Mouse (Mus musculus) kidney, postnatal 25 days (tissue): Measurements from ENCODE around the gene 1110057P08Rik.
"Not testable (repeated sequence)": the region's sequence is repeated elsewhere in the genome, so short reads cannot be mapped to it uniquely, and the experiment has no call there.

Experiments used
- DNase-seq, 2 experiments: peaks; one replicate each; pipeline ENCODE4 v3.0.0; 2021; ENCODE audit warnings: mixed read lengths in 2 of 2

1110057P08Rik gene

DNA sequence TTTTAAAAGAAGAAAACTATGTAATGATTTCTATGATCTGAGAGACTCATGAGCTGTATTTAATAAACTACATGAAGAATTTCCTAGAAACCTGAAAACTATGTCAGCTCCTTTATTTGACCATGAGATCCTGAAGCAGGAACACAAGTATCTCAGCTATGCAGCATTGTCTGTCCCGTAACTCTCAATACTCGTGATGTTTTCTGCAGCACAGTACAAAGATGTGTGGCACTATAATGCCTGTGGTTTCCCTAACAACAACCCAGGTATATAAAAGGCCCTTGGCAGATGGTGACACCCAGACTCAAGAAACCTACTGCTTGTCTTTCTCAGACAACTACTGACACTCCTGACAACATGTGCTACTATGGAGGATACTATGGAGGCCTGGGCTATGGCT lies at the start of gene 1110057P08Rik:
Gene 1110057P08Rik, plus strand, starts transcription at position 301 of the 400 bp plus-strand sequence.
- DNase-seq = no peak

DNA sequence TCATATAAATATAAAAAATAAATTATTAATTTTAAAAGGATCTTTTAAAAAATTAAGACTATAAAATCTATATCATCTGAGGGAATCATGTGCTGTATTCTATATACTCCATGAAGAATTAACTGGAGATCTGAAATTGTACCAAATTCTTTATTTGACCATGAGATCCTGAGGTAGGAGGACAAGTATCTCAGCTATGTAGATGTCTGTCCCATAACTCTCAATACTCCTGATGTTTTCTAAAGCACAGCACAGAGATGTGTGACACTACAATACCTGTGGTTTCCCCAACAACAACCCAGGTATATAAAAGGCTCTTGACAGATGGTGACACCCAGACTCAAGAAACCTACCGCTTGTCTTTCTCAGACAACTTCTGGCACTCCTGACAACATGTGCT lies 34.0 kb upstream of the 1110057P08Rik start, which contains the start of gene Gm6358:
Gene Gm6358, plus strand, starts transcription at position 301 of the 400 bp plus-strand sequence.
- no peak for DNase-seq

DNA sequence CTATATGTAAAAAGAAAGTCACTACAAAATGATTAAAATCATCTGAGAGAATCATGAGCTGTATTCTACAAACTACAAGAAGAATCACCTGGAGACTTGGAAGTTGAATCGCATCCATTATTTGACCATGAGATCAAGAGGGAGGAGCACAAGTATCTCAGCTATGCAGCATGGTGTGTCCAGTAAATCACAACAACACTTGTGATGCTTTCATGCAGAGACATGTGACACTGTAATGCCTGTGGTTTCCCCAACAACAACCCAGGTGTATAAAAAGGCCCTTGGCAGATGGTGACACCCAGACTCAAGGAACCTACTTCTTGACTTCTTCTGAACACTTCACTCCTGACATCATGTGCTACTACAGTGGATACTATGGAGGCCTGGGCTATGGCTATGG lies 23.7 kb upstream of the 1110057P08Rik start, which contains the start of gene Gm10061:
Gene Gm10061, plus strand, starts transcription at position 301 of the 400 bp plus-strand sequence.
- DNase-seq = no peak

DNA sequence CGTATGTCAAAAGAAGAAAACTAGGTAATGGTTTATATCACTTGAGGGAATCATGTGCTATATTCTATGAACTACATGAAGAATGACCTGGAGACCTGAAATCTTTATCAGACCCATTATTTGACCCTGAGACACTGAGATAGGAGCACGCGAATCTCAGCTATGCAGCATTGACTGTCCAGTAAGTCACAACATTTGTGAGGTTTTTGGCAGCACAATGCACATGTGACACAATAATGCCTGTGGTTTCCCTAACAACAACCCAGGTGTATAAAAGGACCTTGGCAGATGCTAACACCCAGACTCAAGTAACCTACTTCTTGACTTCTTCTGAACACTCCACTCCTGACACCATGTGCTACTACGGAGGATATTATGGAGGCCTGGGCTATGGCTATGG lies 16.9 kb upstream of the 1110057P08Rik start, which contains the start of gene Gm9789:
Gene Gm9789, plus strand, starts transcription at position 301 of the 400 bp plus-strand sequence.
- DNase-seq = no peak

DNA sequence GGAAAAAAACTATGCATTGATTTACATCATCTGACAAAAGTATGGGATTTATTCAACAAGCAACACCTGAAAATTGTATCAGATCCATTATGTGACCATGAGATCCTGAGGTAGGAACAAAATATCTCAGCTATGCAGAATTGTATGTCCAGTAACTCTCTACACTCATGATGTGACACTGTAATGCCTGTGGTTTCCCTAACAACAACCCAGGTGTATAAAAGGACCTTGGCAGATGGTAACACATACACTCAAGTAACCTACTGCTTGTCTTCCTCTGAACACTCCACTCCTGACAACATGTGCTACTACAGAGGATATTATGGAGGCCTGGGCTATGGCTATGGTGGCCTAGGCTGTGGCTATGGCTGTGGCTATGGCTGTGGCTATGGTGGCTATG lies 5.3 kb upstream of the 1110057P08Rik start, which contains the start of gene Gm7735:
Gene Gm7735, plus strand, starts transcription at position 301 of the 400 bp plus-strand sequence.
- DNase-seq = not testable (repeated sequence)

DNA sequence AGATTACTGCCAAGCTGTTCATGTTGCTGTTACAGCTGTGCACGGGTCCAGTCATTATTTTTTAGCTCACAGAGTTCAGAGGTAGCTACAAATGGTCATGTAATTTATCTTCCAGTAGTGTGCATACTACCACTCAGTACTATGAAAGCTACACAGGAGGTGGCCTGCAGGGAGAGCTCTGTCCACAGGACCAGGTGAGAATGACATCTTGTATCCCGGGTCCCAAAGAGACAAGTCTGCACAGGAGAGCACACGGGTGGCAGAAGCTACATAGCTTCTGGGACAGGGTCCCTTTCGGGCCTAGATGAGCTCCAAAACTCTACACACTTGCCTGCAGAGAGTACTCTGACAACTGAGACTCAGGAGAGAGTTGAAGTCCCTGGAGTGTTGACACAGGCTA lies 14.1 kb downstream of the 1110057P08Rik start:
- no peak for DNase-seq

DNA sequence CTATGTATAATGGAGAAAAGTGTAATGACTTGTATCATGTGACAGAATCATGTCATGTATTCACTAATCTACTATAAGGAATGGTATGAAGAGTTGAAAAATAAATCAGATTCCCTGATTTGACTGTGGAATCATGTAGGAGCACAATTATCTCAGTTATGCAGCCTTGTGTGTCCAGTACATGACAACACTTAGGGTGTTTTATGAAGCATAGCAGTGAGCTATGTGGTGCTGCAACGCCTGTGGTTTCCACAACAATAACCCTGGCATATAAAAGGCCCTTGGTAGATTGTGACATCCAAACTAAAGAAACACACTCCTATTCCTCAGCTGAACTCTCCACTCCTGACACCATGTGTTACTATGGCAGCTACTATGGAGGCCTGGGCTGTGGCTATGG lies 31.0 kb downstream of the 1110057P08Rik start, which contains the start of gene Krtap20-2:
Gene Krtap20-2, plus strand, starts transcription at position 301 of the 400 bp plus-strand sequence.
- no peak for DNase-seq
